Mouse (Mus musculus) embryonic facial prominence, embryonic 14.5 days (tissue): ENCODE measurements around the gene Ggt5. TPM values are rescaled to one million over a fixed set of nuclear protein-coding genes. Genes with fewer than 3 reads are reported as not detected.
A peak's percentile ranks its signal among the peaks of the same experiment; 100 is the strongest.

Source experiments
- ATAC-seq: fragments of 200-750 bp; cut with Nextera tagmentation; 2 replicates; pipeline ENCODE4 v1.8.0; 2017; ENCODE audit warnings: low read depth, moderate number of reproducible peaks, moderate TSS enrichment
- DNase-seq: peaks from one replicate; pipeline ENCODE4 v3.0.0-alpha.2; 2015; ENCODE audit warnings: low spot score
- H3K27ac ChIP-seq: fragments of 300-500 bp; sonication (generic); replicated peaks from 2 replicates; pipeline ENCODE4 v1.5.1; 2014; ENCODE audit warnings: low read depth, mild to moderate bottlenecking, low read length, moderate library complexity
- H3K27me3 ChIP-seq: fragments of 300-500 bp; sonication (generic); replicated peaks from 2 replicates; pipeline ENCODE4 v1.6.1; 2014; ENCODE audit warnings: low read length; ENCODE audit not compliant: control insufficient read depth, insufficient read depth
- H3K36me3 ChIP-seq: fragments of 300-500 bp; sonication (generic); 2 replicates; pipeline ENCODE4 v1.6.1; 2014; ENCODE audit warnings: low read length, mixed read lengths; ENCODE audit not compliant: control insufficient read depth, insufficient read depth
- H3K4me1 ChIP-seq: fragments of 300-500 bp; sonication (generic); 2 replicates; pipeline ENCODE4 v1.6.1; 2014; ENCODE audit warnings: antibody characterized with exemption, low read length; ENCODE audit not compliant: control insufficient read depth, insufficient read depth
- H3K4me2 ChIP-seq: fragments of 300-500 bp; sonication (generic); 2 replicates; pipeline ENCODE4 v1.6.1; 2014; ENCODE audit warnings: low read depth, mild to moderate bottlenecking, low read length, moderate library complexity, mixed read lengths
- H3K4me3 ChIP-seq: fragments of 300-500 bp; sonication (generic); 2 replicates; pipeline ENCODE4 v1.5.1; 2014; ENCODE audit warnings: low read depth, mild to moderate bottlenecking, low read length
- H3K9ac ChIP-seq: fragments of 300-500 bp; sonication (generic); 2 replicates; pipeline ENCODE4 v1.6.1; 2014; ENCODE audit warnings: low read depth, mild to moderate bottlenecking, low read length, moderate library complexity, mixed read lengths
- H3K9me3 ChIP-seq: fragments of 300-500 bp; sonication (generic); 2 replicates; pipeline ENCODE4 v1.6.1; 2016; ENCODE audit warnings: low read length; ENCODE audit not compliant: control insufficient read depth
- WGBS: fragments of 180-500 bp; shearing (Covaris S2); extraction: QIAGEN DNeasy Blood & Tissue Kit; methylation state at CpG from one replicate; pipeline ENCODE4 v1.1.7; 2014; 5-methylcytosine and 5-hydroxymethylcytosine counted together
- polyA plus RNA-seq: library from polyadenylated mRNA; unstranded; fragments of >200 nt; fragmentation: Nextera tagmentation; extraction: Ambion mirVana; gene quantifications from 2 replicates; pipeline ENCODE4 v1.2.1, GENCODE M21; 2014

Ggt5 gene
- polyA plus RNA-seq, 1 experiment from 2014 or later = 3.9 TPM

DNA sequence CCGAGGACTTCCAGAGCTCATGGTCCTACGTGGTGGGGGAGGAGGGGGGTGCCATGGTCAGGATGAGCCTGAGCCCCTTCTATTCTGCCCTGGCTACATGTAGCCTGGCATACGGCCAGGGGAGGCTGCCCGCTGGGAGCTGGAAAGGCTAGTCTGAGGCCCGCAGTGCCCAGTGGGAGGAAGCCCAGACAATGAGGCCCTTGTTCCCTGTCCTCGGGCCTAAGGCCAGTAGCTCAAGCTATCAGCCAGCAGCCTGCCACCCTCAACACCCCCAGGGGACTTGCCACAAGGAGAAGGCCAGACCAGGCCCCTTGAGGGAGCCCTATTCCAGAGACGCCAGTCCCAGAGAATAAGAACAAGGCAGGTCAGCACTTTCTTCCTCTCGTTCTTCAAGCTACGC lies 33.1 kb upstream of the Ggt5 start:
- no peaks in the 10 kb centered on the region for H3K9me3 ChIP-seq
- peak overlapping the region; percentile 39; the same call in 1 of the 2 replicates for H3K27ac ChIP-seq
- no peak overlapping the region for H3K9ac ChIP-seq
- peaks cover 10% of the 10 kb centered on the region for H3K27me3 ChIP-seq
- no peak overlapping the region for H3K4me3 ChIP-seq
- peak; percentile 34; the same call in 1 of the 2 replicates for ATAC-seq
- H3K4me1 ChIP-seq = peaks cover 33% of the 10 kb centered on the region
- no peak overlapping the region for H3K4me2 ChIP-seq
- H3K36me3 ChIP-seq = no peaks in the 10 kb centered on the region
- WGBS = 33% methylated on average over 9 of the region's 9 CpGs
- peak; percentile 76 for DNase-seq

GRCm38 (mm10) chr10:75558515-75558914 lies 30.6 kb upstream of the Ggt5 start:
- H3K27ac ChIP-seq = peak overlapping the region; percentile 55
- H3K9me3 ChIP-seq = no peaks in the 10 kb centered on the region
- ATAC-seq = peak; percentile 45
- peak overlapping the region; percentile 97 for H3K4me2 ChIP-seq
- 41% methylated on average over 3 of the region's 3 CpGs for WGBS
- H3K4me1 ChIP-seq = peaks cover 33% of the 10 kb centered on the region
- DNase-seq = peak; percentile 67
- H3K36me3 ChIP-seq = no peaks in the 10 kb centered on the region
- H3K9ac ChIP-seq = no peak overlapping the region
- H3K27me3 ChIP-seq = peaks cover 20% of the 10 kb centered on the region
- H3K4me3 ChIP-seq = peak overlapping the region; percentile 63

- Histone ChIP-seq H3K36me3 (no peaks in the 10 kb centered on the region), H3K4me1 (peaks cover 33% of the 10 kb centered on the region), H3K9ac (peak overlapping the region; percentile 76), H3K27ac (peak overlapping the region; percentile 55), H3K27me3 (peaks cover 20% of the 10 kb centered on the region), H3K4me3 (peak overlapping the region; percentile 63), H3K4me2 (peak overlapping the region; percentile 97), H3K9me3 (no peaks in the 10 kb centered on the region)
- WGBS = 3% methylated on average over 14 of the region's 14 CpGs
- ATAC-seq = no peak
- DNase-seq = no peak
These were observed 30.0 kb upstream of the Ggt5 start for GRCm38 (mm10) chr10:75559041-75559675.

DNA sequence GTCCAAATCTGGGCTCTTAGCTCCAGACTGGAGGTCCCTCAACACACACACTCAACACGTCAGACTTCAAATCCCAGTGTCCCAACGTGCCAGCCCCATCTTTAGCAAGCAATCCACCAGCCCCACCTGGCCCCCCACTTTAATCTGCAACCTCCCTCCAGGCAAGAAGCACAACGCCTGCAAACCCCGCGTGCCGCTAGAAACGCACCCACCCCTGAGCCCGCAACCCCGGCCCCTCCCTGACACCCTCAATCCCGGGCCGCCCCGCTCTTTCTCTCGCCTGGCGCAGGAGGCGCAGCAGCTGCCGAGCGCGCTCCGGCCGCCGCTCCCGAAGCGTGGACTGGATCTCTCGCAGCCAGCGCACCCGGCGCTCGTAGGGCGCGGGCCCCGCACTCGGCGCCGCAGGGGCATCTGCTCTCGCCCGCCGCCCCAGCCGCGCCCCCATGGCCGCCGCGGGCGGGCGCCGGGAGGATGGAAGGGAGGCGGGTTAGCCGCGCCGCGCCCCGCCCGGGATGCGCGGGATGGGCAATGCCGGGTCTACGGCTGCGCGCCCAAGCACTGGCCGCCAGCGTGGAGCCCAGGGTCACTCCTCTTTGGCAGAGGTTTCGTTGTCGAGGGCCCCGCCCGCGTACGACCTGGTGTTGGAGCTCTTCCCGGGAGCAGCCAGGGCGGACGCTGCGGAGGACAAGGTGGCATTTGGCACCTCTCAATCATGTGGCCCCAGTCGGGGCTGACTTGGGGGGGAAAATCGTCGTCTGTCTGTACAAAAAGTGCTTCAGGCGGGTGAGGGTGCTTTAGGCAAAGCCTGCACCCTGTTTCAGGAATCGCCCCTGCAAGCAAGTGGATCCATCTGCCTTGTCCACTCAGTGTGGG lies 29.2 kb upstream of the Ggt5 start, which contains the start of gene Lrrc75b:
TSS of gene Lrrc75b (minus strand) at position 655 of the 873 bp plus-strand sequence.
- DNase-seq = no peak
- peaks cover 20% of the 10 kb centered on the region for H3K27me3 ChIP-seq
- peak within 1 kb of the TSS; percentile 55 for H3K27ac ChIP-seq
- 1% methylated on average over 49 of the region's 75 CpGs for WGBS
- no peaks in the 10 kb centered on the region for H3K36me3 ChIP-seq
- peak within 1 kb of the TSS; percentile 76 for H3K9ac ChIP-seq
- H3K9me3 ChIP-seq = no peaks in the 10 kb centered on the region
- peak within 1 kb of the TSS; percentile 63 for H3K4me3 ChIP-seq
- peak; percentile 41 for ATAC-seq
- H3K4me1 ChIP-seq = peaks cover 33% of the 10 kb centered on the region
- H3K4me2 ChIP-seq = peak within 1 kb of the TSS; percentile 97

- Histone ChIP-seq H3K36me3 (no peaks in the 10 kb centered on the region), H3K27me3 (peaks cover 20% of the 10 kb centered on the region), H3K4me2 (peak overlapping the region; percentile 97), H3K9me3 (no peaks in the 10 kb centered on the region), H3K4me3 (peak overlapping the region; percentile 63), H3K27ac (no peak overlapping the region), H3K4me1 (peaks cover 33% of the 10 kb centered on the region), H3K9ac (peak overlapping the region; percentile 76)
- DNase-seq = no peak
- WGBS = 10% methylated on average over 6 of the region's 6 CpGs
- ATAC-seq = 0 out of 2 replicates have a peak, but pooled peaks have one; percentile 10
These were observed 28.6 kb upstream of the Ggt5 start for GRCm38 (mm10) chr10:75560549-75560899.

DNA sequence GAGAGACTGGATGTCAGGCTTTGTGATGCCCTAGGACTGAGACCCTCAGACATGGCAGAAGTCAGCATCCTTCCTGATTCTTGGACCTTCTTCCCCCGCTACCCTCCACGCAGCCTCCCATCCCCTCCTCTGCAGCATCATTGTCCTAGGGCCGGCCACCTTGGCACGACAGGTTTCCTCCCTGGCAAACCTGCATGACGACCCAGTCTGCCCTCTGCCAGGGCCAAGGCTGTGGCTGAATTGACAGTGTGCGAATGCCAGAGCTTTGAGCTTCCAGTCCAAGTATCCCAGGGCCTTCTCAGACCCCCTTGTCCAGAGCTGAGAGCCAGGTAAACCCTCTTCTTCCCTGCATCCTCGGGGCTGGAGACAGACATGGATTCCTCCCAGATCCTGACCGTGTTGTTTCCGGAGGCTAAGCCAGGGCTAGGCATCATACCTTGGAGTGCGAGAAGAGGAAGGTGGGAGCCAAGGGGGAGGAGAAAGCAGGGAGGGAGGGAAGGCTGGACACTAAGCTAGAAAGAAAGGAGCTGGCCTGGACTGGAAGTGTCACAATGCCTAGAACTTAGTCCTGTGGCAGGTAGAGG lies 28.0 kb upstream of the Ggt5 start, which contains the start of gene Ggt1:
TSS of gene Ggt1 (plus strand) at position 534 of the 584 bp plus-strand sequence.
- Histone ChIP-seq H3K4me3 (peak within 1 kb of the TSS; percentile 63), H3K4me2 (peak within 1 kb of the TSS; percentile 97), H3K9ac (peak within 1 kb of the TSS; percentile 76), H3K27me3 (peaks cover 20% of the 10 kb centered on the region), H3K4me1 (peaks cover 27% of the 10 kb centered on the region), H3K36me3 (no peaks in the 10 kb centered on the region), H3K27ac (no peak within 1 kb of the TSS), H3K9me3 (no peaks in the 10 kb centered on the region)
- DNase-seq = no peak
- WGBS = 46% methylated on average over 10 of the region's 10 CpGs
- ATAC-seq = no peak

DNA sequence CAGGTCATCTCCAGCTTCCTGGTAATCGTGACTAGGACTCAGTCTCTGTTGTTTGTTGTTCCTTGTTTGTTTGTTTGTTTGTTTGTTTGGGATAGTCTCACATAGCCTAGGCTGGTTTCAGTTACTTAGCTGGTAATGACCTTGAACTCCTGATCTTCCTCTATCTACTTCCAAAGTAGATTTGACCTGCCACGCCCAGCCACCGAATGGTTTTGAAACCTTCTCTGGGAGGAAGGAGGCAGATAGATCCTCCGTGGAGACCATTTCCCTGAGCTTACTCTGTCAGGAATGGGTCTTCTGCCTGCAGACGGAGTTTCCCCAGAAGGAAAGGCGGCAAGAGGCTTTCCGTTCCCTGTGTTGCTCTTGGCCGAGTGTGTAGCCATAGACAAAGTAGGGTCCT lies 26.5 kb upstream of the Ggt5 start:
- Histone ChIP-seq H3K4me3 (no peak overlapping the region), H3K27ac (no peak overlapping the region), H3K4me2 (no peak overlapping the region), H3K9ac (no peak overlapping the region), H3K9me3 (no peaks in the 10 kb centered on the region), H3K36me3 (no peaks in the 10 kb centered on the region), H3K27me3 (peaks cover 20% of the 10 kb centered on the region), H3K4me1 (peaks cover 20% of the 10 kb centered on the region; the same call in 1 of the 2 replicates)
- WGBS = 87% methylated on average over 8 of the region's 8 CpGs
- no peak for DNase-seq
- ATAC-seq = no peak

DNA sequence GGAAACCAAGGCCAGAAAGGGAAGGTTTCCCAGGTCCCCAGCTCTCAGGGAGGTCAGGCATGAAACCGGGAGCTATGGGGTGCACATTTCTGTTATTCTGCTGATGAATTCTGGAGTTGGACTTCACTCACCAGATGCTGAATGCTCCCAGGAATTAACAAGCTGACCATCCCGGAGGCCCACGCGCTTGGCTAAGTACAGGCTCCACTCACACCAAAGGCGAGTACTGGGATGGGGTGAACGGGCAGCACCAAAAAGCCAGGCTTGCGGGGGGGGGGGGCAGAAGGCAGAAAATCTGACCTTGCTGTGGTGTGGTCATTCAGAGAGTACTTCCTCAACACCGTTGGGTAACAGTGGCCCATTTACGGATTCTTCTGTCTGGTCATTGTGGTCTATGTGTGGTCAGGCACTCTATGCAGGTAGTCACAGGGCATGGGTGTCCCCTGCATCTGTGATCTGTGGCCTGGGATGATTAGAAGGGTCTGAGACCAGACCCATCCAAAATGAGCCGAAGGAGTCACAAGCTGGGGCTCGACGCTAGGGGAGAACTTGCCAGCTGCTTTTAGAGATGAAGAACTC lies 24.4 kb upstream of the Ggt5 start:
- Histone ChIP-seq H3K27me3 (peaks cover 20% of the 10 kb centered on the region), H3K9me3 (no peaks in the 10 kb centered on the region), H3K9ac (no peak overlapping the region), H3K36me3 (no peaks in the 10 kb centered on the region), H3K4me3 (no peak overlapping the region), H3K27ac (no peak overlapping the region), H3K4me1 (peaks cover 6% of the 10 kb centered on the region; the same call in 1 of the 2 replicates), H3K4me2 (no peak overlapping the region)
- DNase-seq (no peak), ATAC-seq (no peak)
- 84% methylated on average over 12 of the region's 12 CpGs for WGBS
